Mouse (Mus musculus): Measurements from ENCODE around the gene Disp1. TPM values are rescaled to one million over a fixed set of nuclear protein-coding genes. Genes with fewer than 3 reads are reported as not detected.

Gene Disp1
- total and polyA plus RNA-seq, 3 experiments: 7.3 to 10.6 (median 8.4) TPM

GRCm38 (mm10) chr1:183091203-183091602, 130.1 kb downstream of the Disp1 start:
- H3K4me1 ChIP-seq (ENCODE audit: control insufficient read depth, insufficient read depth, low read length): no peaks in the 10 kb centered on the region
- peak in 1 of 2 experiments; percentile 2 for DNase-seq
- intact Hi-C loops (cut with DNase I): no loop called here
- H3K79me2 ChIP-seq (replicated peaks; ENCODE audit: control insufficient read depth, insufficient read depth, low read length): no peaks in the 10 kb centered on the region
- no peak for TF ChIP-seq CTCF (IDR thresholded peaks at IDR 0.05)
- no peak for TF ChIP-seq POLR2A (IDR thresholded peaks at IDR 0.05; ENCODE audit: insufficient read depth, low read depth, low read length)
- TF ChIP-seq EP300 (IDR thresholded peaks at IDR 0.05; ENCODE audit: insufficient read depth, low read depth, low read length): no peak
- no peak overlapping the region for H3K27ac ChIP-seq
- WGBS: 93% methylated on average over 7 of the region's 7 CpGs
- no peaks in the 10 kb centered on the region for H3K36me3 ChIP-seq (ENCODE audit: control insufficient read depth, insufficient read depth, low read length)
- no peaks in the 10 kb centered on the region for H3K27me3 ChIP-seq (ENCODE audit: control insufficient read depth, insufficient read depth, low read length)
- H3K9ac ChIP-seq (ENCODE audit: low read depth, low read length): no peak overlapping the region
- no peak overlapping the region for H3K4me3 ChIP-seq

DNA sequence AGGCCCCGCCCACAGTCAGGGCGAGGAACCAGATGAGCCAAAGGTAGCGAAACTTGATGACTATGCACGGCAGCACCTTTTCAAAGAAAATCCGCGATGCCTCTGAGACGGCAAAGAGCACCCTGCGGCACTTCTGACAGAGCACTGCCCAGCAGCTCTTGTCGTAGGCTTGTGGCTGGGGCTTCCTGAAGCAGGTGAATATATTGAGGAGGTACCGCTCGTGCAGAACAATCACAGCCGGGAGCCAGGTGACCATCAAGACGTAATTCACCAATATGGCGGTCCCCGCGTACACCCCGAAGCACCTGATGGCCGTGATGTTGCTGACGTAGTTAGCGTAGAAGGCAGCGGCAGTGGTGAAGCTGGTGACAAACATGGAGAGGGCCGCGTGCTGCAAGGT, 132.7 kb downstream of the Disp1 start:
- Histone ChIP-seq H3K27ac (no peak overlapping the region), H3K9ac (ENCODE audit: low read depth, low read length) (no peak overlapping the region), H3K4me3 (no peak overlapping the region), H3K4me1 (ENCODE audit: control insufficient read depth, insufficient read depth, low read length) (no peaks in the 10 kb centered on the region), H3K36me3 (ENCODE audit: control insufficient read depth, insufficient read depth, low read length) (no peaks in the 10 kb centered on the region), H3K27me3 (ENCODE audit: control insufficient read depth, insufficient read depth, low read length) (no peaks in the 10 kb centered on the region), H3K79me2 (replicated peaks; ENCODE audit: control insufficient read depth, insufficient read depth, low read length) (no peaks in the 10 kb centered on the region)
- WGBS: 96% methylated on average over 23 of the region's 23 CpGs
- intact Hi-C loops (cut with DNase I): no loop called here
- DNase-seq: no peak
- TF ChIP-seq CTCF (IDR thresholded peaks at IDR 0.05): no peak
- TF ChIP-seq EP300 (IDR thresholded peaks at IDR 0.05; ENCODE audit: insufficient read depth, low read depth, low read length): no peak
- TF ChIP-seq POLR2A (IDR thresholded peaks at IDR 0.05; ENCODE audit: insufficient read depth, low read depth, low read length): no peak

DNA sequence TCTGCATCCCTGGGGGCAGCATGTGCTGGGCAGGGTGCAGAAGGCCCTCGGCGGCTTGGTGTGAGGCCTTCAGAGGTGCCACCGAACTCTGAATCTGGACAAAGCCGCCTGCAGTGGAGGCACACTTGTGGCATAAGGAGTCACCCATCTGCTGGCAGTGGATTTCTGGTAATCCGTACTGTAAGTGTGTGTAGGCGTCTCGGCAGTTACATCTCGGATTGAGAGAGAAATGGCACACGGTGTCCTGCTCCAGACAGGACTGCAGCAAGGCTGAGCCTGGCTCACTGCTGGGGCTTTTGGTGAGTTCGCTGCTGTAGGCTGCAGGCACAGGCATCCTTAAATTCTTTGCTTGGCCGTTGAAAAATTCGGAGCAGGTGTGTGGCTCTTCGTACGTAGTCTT, 134.5 kb downstream of the Disp1 start:
- no peak for DNase-seq
- no peak for TF ChIP-seq CTCF (IDR thresholded peaks at IDR 0.05)
- TF ChIP-seq EP300 (IDR thresholded peaks at IDR 0.05; ENCODE audit: insufficient read depth, low read depth, low read length): no peak
- TF ChIP-seq POLR2A (IDR thresholded peaks at IDR 0.05; ENCODE audit: insufficient read depth, low read depth, low read length): no peak
- H3K9ac ChIP-seq (ENCODE audit: low read depth, low read length): no peak overlapping the region
- no peak overlapping the region for H3K4me3 ChIP-seq
- 95% methylated on average over 14 of the region's 14 CpGs for WGBS
- H3K4me1 ChIP-seq (ENCODE audit: control insufficient read depth, insufficient read depth, low read length): no peaks in the 10 kb centered on the region
- no peaks in the 10 kb centered on the region for H3K27me3 ChIP-seq (ENCODE audit: control insufficient read depth, insufficient read depth, low read length)
- H3K27ac ChIP-seq: no peak overlapping the region
- no peaks in the 10 kb centered on the region for H3K36me3 ChIP-seq (ENCODE audit: control insufficient read depth, insufficient read depth, low read length)
- no peaks in the 10 kb centered on the region for H3K79me2 ChIP-seq (replicated peaks; ENCODE audit: control insufficient read depth, insufficient read depth, low read length)
- intact Hi-C loops (cut with DNase I): no loop called here

DNA sequence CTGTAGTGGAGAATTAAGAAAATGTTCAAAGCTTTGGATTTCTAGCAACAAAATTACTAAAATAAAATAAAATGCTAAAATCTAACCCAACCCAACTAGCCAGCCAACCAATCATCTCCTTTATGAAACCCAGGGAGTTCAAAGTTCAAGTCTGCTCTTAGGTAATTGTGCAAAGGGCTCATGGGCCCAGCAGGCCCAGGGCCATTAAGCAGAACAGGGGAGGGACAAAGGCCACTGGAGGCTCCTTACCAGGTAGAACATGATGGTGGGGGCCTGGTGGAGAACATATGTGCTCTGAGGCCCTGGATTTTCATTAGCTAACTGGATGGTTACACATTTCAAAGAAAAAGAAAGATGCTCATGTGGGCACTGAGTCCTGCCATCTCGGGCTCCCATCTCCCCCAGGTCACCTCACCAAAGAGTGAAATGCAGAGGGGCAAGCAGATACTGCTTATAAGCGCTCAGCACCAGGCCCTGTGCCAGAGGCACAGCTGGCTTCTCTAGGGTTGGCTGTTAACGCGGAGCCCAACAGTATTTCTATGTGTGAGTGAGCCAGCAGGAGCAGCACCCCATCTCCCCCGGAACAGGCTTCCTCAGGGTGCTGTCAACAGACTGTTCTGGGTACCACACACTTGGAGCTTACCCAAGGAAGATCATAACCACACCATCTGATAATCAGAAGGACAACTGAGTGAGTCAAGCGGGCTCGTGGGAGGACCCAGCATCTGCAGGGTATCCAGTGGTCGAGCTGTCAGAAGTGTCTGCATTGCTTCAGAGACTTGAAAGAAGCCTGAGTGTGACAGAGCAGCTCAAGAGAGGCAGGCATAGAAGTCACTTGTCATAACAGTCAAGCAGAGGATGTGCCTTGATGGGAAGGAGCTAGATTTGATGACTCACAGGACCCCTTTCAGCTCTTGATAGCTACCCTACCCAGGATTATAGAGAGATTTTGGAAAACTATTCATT, 137.0 kb downstream of the Disp1 start:
- Histone ChIP-seq H3K4me1 (ENCODE audit: control insufficient read depth, insufficient read depth, low read length) (0 out of 2 replicates have a peak, but pooled peaks cover 1% of the 10 kb centered on the region), H3K27ac (no peak overlapping the region), H3K79me2 (replicated peaks; ENCODE audit: control insufficient read depth, insufficient read depth, low read length) (no peaks in the 10 kb centered on the region), H3K9ac (ENCODE audit: low read depth, low read length) (no peak overlapping the region), H3K4me3 (no peak overlapping the region), H3K36me3 (ENCODE audit: control insufficient read depth, insufficient read depth, low read length) (no peaks in the 10 kb centered on the region), H3K27me3 (ENCODE audit: control insufficient read depth, insufficient read depth, low read length) (no peaks in the 10 kb centered on the region)
- WGBS: 73% methylated on average over 8 of the region's 8 CpGs
- TF ChIP-seq EP300 (IDR thresholded peaks at IDR 0.05; ENCODE audit: insufficient read depth, low read depth, low read length): no peak
- no peak for TF ChIP-seq POLR2A (IDR thresholded peaks at IDR 0.05; ENCODE audit: insufficient read depth, low read depth, low read length)
- no peak for TF ChIP-seq CTCF (IDR thresholded peaks at IDR 0.05)
- peak; percentile 33 to 49 for DNase-seq
- intact Hi-C loops (cut with DNase I): no loop called here

DNA sequence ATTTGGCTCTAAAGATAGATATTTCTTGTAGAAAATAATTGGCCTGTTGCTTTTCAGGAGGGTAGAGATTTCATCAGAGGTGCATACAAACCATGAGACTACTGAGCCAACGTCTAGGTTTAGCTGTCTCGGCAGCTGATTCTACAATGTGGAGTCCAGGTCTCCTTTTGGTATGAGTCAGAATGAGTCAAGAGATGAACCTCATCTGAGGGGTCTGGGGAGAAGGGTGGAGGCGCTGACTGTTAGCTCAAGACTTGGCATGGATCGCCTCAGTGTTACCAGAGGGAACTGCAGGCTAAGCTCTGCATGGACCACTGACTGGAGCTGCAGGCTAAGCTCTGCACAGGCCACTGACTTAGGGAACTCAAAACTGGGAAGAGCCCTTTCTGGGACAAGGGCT, 138.9 kb downstream of the Disp1 start:
- H3K79me2 ChIP-seq (replicated peaks; ENCODE audit: control insufficient read depth, insufficient read depth, low read length): no peaks in the 10 kb centered on the region
- no peak overlapping the region for H3K4me3 ChIP-seq
- 75% methylated on average over 4 of the region's 4 CpGs for WGBS
- no peak overlapping the region for H3K9ac ChIP-seq (ENCODE audit: low read depth, low read length)
- no peak overlapping the region; the same call in 1 of the 2 replicates for H3K27ac ChIP-seq
- H3K4me1 ChIP-seq (ENCODE audit: control insufficient read depth, insufficient read depth, low read length): 0 out of 2 replicates have a peak, but pooled peaks cover 1% of the 10 kb centered on the region
- no peaks in the 10 kb centered on the region for H3K27me3 ChIP-seq (ENCODE audit: control insufficient read depth, insufficient read depth, low read length)
- H3K36me3 ChIP-seq (ENCODE audit: control insufficient read depth, insufficient read depth, low read length): no peaks in the 10 kb centered on the region
- DNase-seq: peak in 1 of 2 experiments; percentile 33
- TF ChIP-seq CTCF (IDR thresholded peaks at IDR 0.05) (no peak), POLR2A (IDR thresholded peaks at IDR 0.05; ENCODE audit: insufficient read depth, low read depth, low read length) (no peak), EP300 (IDR thresholded peaks at IDR 0.05; ENCODE audit: insufficient read depth, low read depth, low read length) (no peak)
- intact Hi-C loops (cut with DNase I): no loop called here

DNA sequence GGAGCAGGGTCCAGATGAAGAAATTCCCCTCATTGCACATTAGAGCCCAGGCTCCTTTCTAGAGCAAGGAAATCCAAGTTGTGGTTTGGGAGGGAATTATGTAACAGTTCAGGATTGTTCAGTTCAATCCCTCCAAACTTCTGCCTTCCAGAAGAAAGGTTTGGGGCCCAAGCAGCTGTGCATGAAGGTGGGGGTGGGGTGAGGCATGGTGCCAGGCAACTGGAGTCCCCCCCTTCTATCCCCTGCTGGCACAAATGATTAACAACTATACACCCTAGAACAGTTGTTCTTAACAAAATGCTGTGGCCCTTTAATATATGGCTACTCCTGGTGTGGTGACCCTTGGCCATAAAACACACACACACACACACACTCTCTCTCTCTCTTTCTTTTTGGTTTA, 140.2 kb downstream of the Disp1 start:
- Histone ChIP-seq H3K9ac (ENCODE audit: low read depth, low read length) (no peak overlapping the region), H3K4me3 (no peak overlapping the region), H3K79me2 (replicated peaks; ENCODE audit: control insufficient read depth, insufficient read depth, low read length) (no peaks in the 10 kb centered on the region), H3K27me3 (ENCODE audit: control insufficient read depth, insufficient read depth, low read length) (no peaks in the 10 kb centered on the region), H3K27ac (no peak overlapping the region), H3K4me1 (ENCODE audit: control insufficient read depth, insufficient read depth, low read length) (0 out of 2 replicates have a peak, but pooled peaks cover 1% of the 10 kb centered on the region), H3K36me3 (ENCODE audit: control insufficient read depth, insufficient read depth, low read length) (no peaks in the 10 kb centered on the region)
- DNase-seq: no peak
- intact Hi-C loops (cut with DNase I): no loop called here
- TF ChIP-seq CTCF (IDR thresholded peaks at IDR 0.05): no peak
- no peak for TF ChIP-seq EP300 (IDR thresholded peaks at IDR 0.05; ENCODE audit: insufficient read depth, low read depth, low read length)
- no peak for TF ChIP-seq POLR2A (IDR thresholded peaks at IDR 0.05; ENCODE audit: insufficient read depth, low read depth, low read length)

All from heart, adult 2 months (tissue).